Mouse (Mus musculus) ES-Bruce4 (cell line): Measurements from ENCODE around the gene Fgfr2. TPM values are rescaled to one million over a fixed set of nuclear protein-coding genes. Genes with fewer than 3 reads are reported as not detected.
"Not testable (repeated sequence)": the region's sequence is repeated elsewhere in the genome, so short reads cannot be mapped to it uniquely, and the experiment has no call there.

Experiments used
- H3K27ac ChIP-seq: 2 replicates; pipeline ENCODE4 v1.5.1; 2012; ENCODE audit warnings: low read length, inconsistent platforms; ENCODE audit not compliant: insufficient read depth
- H3K27me3 ChIP-seq: 2 replicates; pipeline ENCODE4 v1.6.1; 2012; ENCODE audit warnings: mild to moderate bottlenecking, low read length, inconsistent platforms; ENCODE audit not compliant: control insufficient read depth, poor library complexity, insufficient read depth, severe bottlenecking
- H3K36me3 ChIP-seq: 2 replicates; pipeline ENCODE4 v1.6.1; 2012; ENCODE audit warnings: inconsistent platforms, mild to moderate bottlenecking, low read length, moderate library complexity; ENCODE audit not compliant: control insufficient read depth, poor library complexity, insufficient read depth, severe bottlenecking
- H3K4me1 ChIP-seq: one replicate; pipeline ENCODE4 v1.8.1; 2011; ENCODE audit warnings: low read length; ENCODE audit not compliant: control insufficient read depth, insufficient read depth
- H3K4me3 ChIP-seq: 2 replicates; pipeline ENCODE4 v1.5.1; 2011; ENCODE audit warnings: low read depth, mild to moderate bottlenecking, low read length
- H3K9ac ChIP-seq: 2 replicates; pipeline ENCODE4 v1.6.1; 2012; ENCODE audit warnings: low read depth, mild to moderate bottlenecking, inconsistent platforms; ENCODE audit not compliant: poor library complexity, severe bottlenecking
- H3K9me3 ChIP-seq: replicated peaks from 2 replicates; pipeline ENCODE4 v1.6.1; 2012; ENCODE audit warnings: mild to moderate bottlenecking, low read length, inconsistent platforms; ENCODE audit not compliant: control insufficient read depth, poor library complexity, insufficient read depth, severe bottlenecking
- CTCF ChIP-seq: IDR thresholded peaks from one replicate; pipeline ENCODE4 v1.8.1; 2011; ENCODE audit warnings: low read depth, low read length
- EP300 ChIP-seq: IDR thresholded peaks from 2 replicates; pipeline ENCODE4 v1.6.1; 2011; ENCODE audit warnings: low read depth, low read length; ENCODE audit not compliant: insufficient read depth
- POLR2A ChIP-seq: IDR thresholded peaks from one replicate; pipeline ENCODE4 v1.8.1; 2011; ENCODE audit warnings: low read length; ENCODE audit not compliant: insufficient read depth
- polyA plus RNA-seq: library from polyadenylated mRNA; stranded (reverse); fragments of >200 nt; gene quantifications from 2 replicates; pipeline ENCODE4 v1.2.4, GENCODE M21; 2011; ENCODE audit warnings: low read depth; ENCODE audit not compliant: missing spikeins, insufficient read depth, insufficient read length

Fgfr2 gene
- polyA plus RNA-seq, 1 experiment = 34.8 TPM

DNA sequence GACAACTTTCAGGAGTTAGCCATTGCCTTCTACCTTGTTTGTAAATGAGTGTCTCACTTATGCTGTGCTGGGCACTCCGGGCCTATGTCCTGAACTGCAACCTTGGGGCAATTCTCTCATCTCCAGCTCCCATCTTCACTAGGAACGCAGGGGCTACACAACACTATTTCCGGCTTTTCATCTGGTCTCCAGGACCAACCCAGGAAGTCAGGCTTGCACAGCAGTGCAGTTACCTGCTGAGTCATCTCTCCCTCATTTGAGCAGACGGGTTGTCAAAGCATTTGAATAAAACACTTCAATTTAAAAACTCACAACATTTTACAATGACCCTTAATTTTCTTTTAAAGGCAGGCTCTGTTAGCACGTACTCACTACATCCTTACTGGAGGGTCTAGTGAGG lies 2612.9 kb downstream of the Fgfr2 start:
- TF ChIP-seq POLR2A = no peak
- TF ChIP-seq CTCF = no peak
- no peak for TF ChIP-seq EP300
- H3K36me3 ChIP-seq = peaks cover 8% of the 10 kb centered on the region

DNA sequence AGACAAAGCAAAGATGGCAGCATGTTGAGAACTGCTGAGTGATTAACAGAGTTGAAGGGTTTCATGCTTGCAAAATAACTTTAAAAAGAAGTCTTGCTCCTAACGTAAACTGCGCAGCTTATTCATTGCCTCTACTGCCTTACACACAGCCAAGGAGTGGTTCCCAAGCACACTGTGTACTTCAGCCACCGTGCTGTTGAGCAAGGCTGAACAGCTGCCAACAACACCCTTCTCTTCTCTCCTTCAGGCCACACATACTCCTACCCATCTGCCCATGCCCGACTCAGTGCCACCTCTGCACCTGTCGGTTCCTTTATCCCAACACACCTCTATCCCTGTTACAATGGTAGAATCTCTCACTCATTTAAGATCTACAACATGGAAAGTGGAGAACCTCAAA lies 2620.1 kb downstream of the Fgfr2 start:
- no peaks in the 10 kb centered on the region for H3K4me1 ChIP-seq
- no peak overlapping the region for H3K4me3 ChIP-seq
- no peak overlapping the region for H3K9ac ChIP-seq
- H3K27me3 ChIP-seq = no peaks in the 10 kb centered on the region
- H3K9me3 ChIP-seq = no peaks in the 10 kb centered on the region
- H3K27ac ChIP-seq = no peak overlapping the region
- peaks cover 2% of the 10 kb centered on the region; the same call in 1 of the 2 replicates for H3K36me3 ChIP-seq
- TF ChIP-seq POLR2A (no peak), CTCF (no peak)

More for the DNA sequence above, 2612.9 kb downstream of the Fgfr2 start:
- no peak overlapping the region for H3K4me3 ChIP-seq
- peaks cover 2% of the 10 kb centered on the region for H3K4me1 ChIP-seq
- H3K9me3 ChIP-seq = no peaks in the 10 kb centered on the region
- H3K9ac ChIP-seq = no peak overlapping the region
- no peak overlapping the region for H3K27ac ChIP-seq
- H3K27me3 ChIP-seq = no peaks in the 10 kb centered on the region

DNA sequence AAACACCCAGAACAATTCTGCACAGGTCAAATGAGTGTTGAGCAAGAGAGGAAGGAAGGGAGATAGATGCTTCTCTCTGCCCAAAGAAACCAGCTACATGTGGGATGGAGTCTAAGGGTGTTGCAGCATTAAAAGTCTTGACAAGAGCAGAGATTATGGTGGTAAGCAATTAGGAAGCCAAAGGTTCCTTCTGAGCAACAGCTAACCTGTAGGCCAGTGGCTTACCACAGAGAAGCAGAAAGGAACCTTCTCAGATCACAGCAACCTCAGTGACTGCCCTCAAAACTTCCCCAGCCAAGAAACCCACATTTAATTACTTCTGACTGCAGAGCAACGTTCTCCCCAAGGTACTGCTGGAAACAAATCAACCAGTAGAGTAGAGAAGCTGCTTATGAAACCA lies 2621.7 kb downstream of the Fgfr2 start:
- Histone ChIP-seq H3K27ac (no peak overlapping the region), H3K27me3 (no peaks in the 10 kb centered on the region), H3K9ac (no peak overlapping the region), H3K9me3 (no peaks in the 10 kb centered on the region), H3K4me1 (no peaks in the 10 kb centered on the region), H3K4me3 (no peak overlapping the region), H3K36me3 (peaks cover 2% of the 10 kb centered on the region; the same call in 1 of the 2 replicates)
- TF ChIP-seq POLR2A (no peak), CTCF (no peak), EP300 (no peak)

DNA sequence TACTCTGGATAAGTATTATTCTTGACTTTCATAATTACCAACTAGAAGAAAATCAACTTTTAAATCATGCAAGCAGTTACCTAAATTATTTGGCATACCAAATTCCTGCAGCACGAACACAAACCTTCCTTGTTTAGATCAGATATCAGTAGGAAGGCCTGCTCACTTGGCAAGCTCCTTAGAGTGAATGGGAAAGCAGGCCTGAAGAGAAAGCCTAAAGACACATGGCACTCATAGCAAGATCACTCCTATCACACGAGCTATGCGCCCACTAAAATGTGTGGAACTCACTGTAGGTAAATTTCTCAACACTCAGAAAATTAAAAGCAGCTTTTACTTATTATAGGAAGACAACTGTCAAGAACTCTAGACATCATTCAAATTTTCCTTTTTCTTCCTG lies 2629.8 kb downstream of the Fgfr2 start:
- no peak overlapping the region for H3K4me3 ChIP-seq
- no peaks in the 10 kb centered on the region; the same call in none of the 2 replicates for H3K36me3 ChIP-seq
- no peaks in the 10 kb centered on the region for H3K27me3 ChIP-seq
- TF ChIP-seq POLR2A = no peak
- TF ChIP-seq CTCF = no peak
- TF ChIP-seq EP300 = no peak
- H3K27ac ChIP-seq = no peak overlapping the region
- no peaks in the 10 kb centered on the region for H3K4me1 ChIP-seq
- H3K9ac ChIP-seq = no peak overlapping the region
- no peaks in the 10 kb centered on the region for H3K9me3 ChIP-seq

DNA sequence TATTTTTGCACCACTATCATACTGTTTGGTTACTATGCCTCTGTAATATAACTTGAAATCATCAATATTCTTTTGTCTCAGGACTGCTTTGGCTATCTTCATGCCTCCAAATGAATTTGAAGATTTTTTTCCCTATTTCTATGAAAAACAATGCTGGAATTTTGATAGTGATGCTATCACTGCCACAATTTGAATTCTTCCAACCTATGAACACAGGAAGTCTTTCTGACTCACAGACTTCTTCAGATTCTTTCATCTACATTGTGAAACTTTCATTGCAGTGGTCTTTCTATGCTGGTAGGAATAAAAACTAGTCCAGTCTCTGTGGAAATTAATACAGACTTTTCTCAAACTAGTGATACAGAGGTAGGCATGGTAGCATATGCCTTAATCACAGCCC lies 2631.1 kb downstream of the Fgfr2 start:
- Histone ChIP-seq H3K4me3 (no peak overlapping the region), H3K36me3 (no peaks in the 10 kb centered on the region; the same call in none of the 2 replicates), H3K27me3 (no peaks in the 10 kb centered on the region), H3K9ac (no peak overlapping the region), H3K27ac (no peak overlapping the region), H3K4me1 (no peaks in the 10 kb centered on the region), H3K9me3 (peaks cover 3% of the 10 kb centered on the region; the same call in 1 of the 2 replicates)
- no peak for TF ChIP-seq EP300
- TF ChIP-seq POLR2A = no peak
- TF ChIP-seq CTCF = no peak

DNA sequence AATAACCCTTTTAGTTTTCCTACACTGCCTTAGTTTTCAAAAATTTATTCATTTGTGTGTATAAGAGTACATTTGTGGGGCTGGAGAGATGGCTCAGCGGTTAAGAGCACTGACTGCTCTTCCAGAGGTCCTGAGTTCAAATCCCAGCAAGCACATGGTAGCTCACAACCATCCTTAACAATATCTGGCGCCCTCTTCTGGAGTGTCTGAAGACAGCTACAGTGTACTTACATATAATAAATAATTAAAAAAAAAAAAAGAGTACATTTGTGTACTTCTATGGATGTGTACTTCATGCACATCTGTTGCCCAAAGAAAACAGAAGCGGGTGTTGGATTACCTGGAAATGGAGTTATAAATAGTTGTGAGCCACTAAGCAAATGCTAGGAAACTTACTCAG lies 2644.1 kb downstream of the Fgfr2 start:
- not testable (repeated sequence) for H3K4me3 ChIP-seq, H3K9ac ChIP-seq, H3K4me1 ChIP-seq, H3K27ac ChIP-seq, H3K36me3 ChIP-seq, H3K9me3 ChIP-seq, H3K27me3 ChIP-seq

DNA sequence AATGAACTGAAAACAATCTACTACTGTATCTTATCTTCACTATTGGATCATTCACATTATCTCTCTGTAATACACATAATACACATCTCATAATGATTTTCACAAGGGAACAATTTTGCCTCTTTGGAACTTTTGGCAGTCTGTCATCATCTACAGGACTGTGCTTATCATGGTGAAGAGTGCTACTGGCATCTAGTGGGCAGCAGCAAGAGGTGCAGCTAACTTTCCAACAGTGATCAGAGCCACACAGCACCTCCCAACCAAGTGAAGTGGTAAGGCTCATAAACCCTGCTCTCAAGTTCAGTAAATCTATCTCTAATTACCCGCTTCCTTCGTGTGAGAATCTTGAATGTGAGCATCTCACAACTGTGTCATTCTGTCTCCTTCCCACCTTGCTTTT lies 2647.2 kb downstream of the Fgfr2 start:
- Histone ChIP-seq H3K36me3 (peaks cover 3% of the 10 kb centered on the region), H3K9ac (no peak overlapping the region), H3K9me3 (no peaks in the 10 kb centered on the region), H3K27ac (no peak overlapping the region), H3K4me1 (no peaks in the 10 kb centered on the region), H3K4me3 (no peak overlapping the region), H3K27me3 (no peaks in the 10 kb centered on the region)
- TF ChIP-seq EP300 = no peak
- peak; percentile 55 for TF ChIP-seq CTCF
- TF ChIP-seq POLR2A = no peak
